In genomic region chr16:91765816-91766210, GRCm38 (mm10) we compare ENCODE assay signal across 21 mouse cellular contexts. TPM values are rescaled to one million over a fixed set of nuclear protein-coding genes. Genes with fewer than 3 reads are reported as not detected.
DNase-seq lines count a peak whose midpoint lies in the region; TF ChIP-seq lines count a peak whose summit lies in the region.
"Had no signal": no experiment of that assay in that cellular context is flagged by ENCODE, and none has a peak within 500 bp of the region (broad histone marks: within the 10 kb centered on the region; RNA-seq: fewer than 3 reads in every experiment).

No protein-coding gene starts in this region.

- DNase-seq in gastrocnemius, adult 18-20 months (ENCODE audit: low spot score), result peak; percentile 25
- DNase-seq in gastrocnemius, postnatal 4 days (ENCODE audit: low spot score in 2 of 2), result no peak
- DNase-seq in liver, adult 2 months (ENCODE audit: extremely low read depth, low read depth, low spot score), result peak; percentile 91
- DNase-seq in liver (no peak), R1 (ENCODE audit: low read depth, low spot score) (peak; percentile 44)
- peak; percentile 33 for DNase-seq in brain, adult 2 months (ENCODE audit: low read depth, low spot score)
- DNase-seq in kidney, postnatal 14 days, result no peak
- DNase-seq: adrenal gland, adult 2 months; adrenal gland, postnatal 25 days; cerebellum, adult 8-10 months; cerebellum, postnatal 36 days; forebrain, postnatal 0 days; gastrocnemius, postnatal 10 days; heart, postnatal 36 days; kidney, adult 8-10 months had no signal

- no peak for TF ChIP-seq POLR2A in liver, adult 2 months (IDR thresholded peaks at IDR 0.05; ENCODE audit: extremely low read depth, insufficient read depth, low read length)

- no peaks in the 10 kb centered on the region for H3K27me3 ChIP-seq in liver, adult 2 months (ENCODE audit: control insufficient read depth, insufficient read depth, low read length)
- H3K27me3 ChIP-seq: embryonic facial prominence, embryonic 15.5 days; forebrain, embryonic 13.5 days; heart, embryonic 12.5 days; hindbrain, embryonic 15.5 days had no signal

- H3K79me2 ChIP-seq in liver, adult 2 months (ENCODE audit: control insufficient read depth, insufficient read depth, low read length), result peaks cover 18% of the 10 kb centered on the region

- 42% methylated on average over 15 of the region's 15 CpGs for WGBS in liver, adult 2 months

- no peak overlapping the region for H3K27ac ChIP-seq in liver, adult 2 months (replicated peaks; ENCODE audit: insufficient read depth, low read depth, low read length)
- H3K27ac ChIP-seq: embryonic facial prominence, embryonic 15.5 days; forebrain, embryonic 13.5 days; hindbrain, embryonic 15.5 days had no signal

- H3K9ac ChIP-seq in liver, adult 2 months (ENCODE audit: low read depth, low read length), result no peak overlapping the region
- H3K9ac ChIP-seq: embryonic facial prominence, embryonic 15.5 days; forebrain, embryonic 13.5 days; forebrain, postnatal 0 days; heart, embryonic 12.5 days; hindbrain, embryonic 15.5 days had no signal

- no peak for TF ChIP-seq CTCF in liver, adult 2 months (IDR thresholded peaks at IDR 0.05; ENCODE audit: low read depth, low read length)

- no peaks in the 10 kb centered on the region for H3K36me3 ChIP-seq in liver, adult 2 months (ENCODE audit: control insufficient read depth, insufficient read depth, low read length)
- H3K36me3 ChIP-seq: embryonic facial prominence, embryonic 15.5 days; G1E; heart, embryonic 12.5 days; hindbrain, embryonic 15.5 days had no signal

- no peak overlapping the region for H3K4me3 ChIP-seq in liver, adult 2 months (ENCODE audit: insufficient read depth, low read depth, low read length)
- H3K4me3 ChIP-seq: embryonic facial prominence, embryonic 15.5 days; erythroblast, embryonic 14.5 days; forebrain, embryonic 13.5 days; heart, embryonic 12.5 days; hindbrain, embryonic 15.5 days had no signal

- H3K4me1 ChIP-seq in liver, adult 2 months (ENCODE audit: control insufficient read depth, insufficient read depth, low read length), result peaks cover 19% of the 10 kb centered on the region

RNA-seq across cellular contexts. Expression of gene Itsn1, which starts 36.7 kb away (rescaled TPM):
- 10 to 100 TPM; 62.8 to 63.5 TPM for total RNA-seq in gastrocnemius, adult 18-20 months (2021)
- total RNA-seq in gastrocnemius, postnatal 4 days (2021), result 10 to 100 TPM; 80.4 to 82.9 TPM
- total RNA-seq in liver, adult 2 months (2014; rRNA removed), result 13.6 and 16.5 TPM in 2 replicates
- polyA plus RNA-seq in liver, adult 2 months (2012; rRNA removed), result 14.4 and 16.3 TPM in 2 replicates

RNA-seq across cellular contexts. Expression of gene Cryzl1, which starts 37.0 kb away (rescaled TPM):
- total RNA-seq in gastrocnemius, adult 18-20 months (2021), result 10 to 100 TPM; 11.4 to 15.6 TPM
- total RNA-seq in gastrocnemius, postnatal 4 days (2021), result 10 to 100 TPM; 26.6 to 27.2 TPM
- total RNA-seq in liver, adult 2 months (2014; rRNA removed), result 23.1 and 24.6 TPM in 2 replicates
- 9.6 and 10.1 TPM in 2 replicates for polyA plus RNA-seq in liver, adult 2 months (2012; rRNA removed)

Comparison
In these comparisons a context has a peak if more than half of its experiments do, and no peak if none do; other contexts are left out.
1. DNase-seq: peak in gastrocnemius, adult 18-20 months (single experiment), liver, adult 2 months (single experiment), R1 (single experiment) and brain, adult 2 months (single experiment); none in gastrocnemius, postnatal 4 days (0 of 2), liver (single experiment) and kidney, postnatal 14 days (single experiment).